Mouse (Mus musculus) neutrophil, adult 5-6 weeks (primary cell): ENCODE measurements around the gene Gnat1. TPM values are rescaled to one million over a fixed set of nuclear protein-coding genes. Genes with fewer than 3 reads are reported as not detected.

Experiments used
- ATAC-seq: fragments of 151-379, 151-347 bp; 2 replicates; pipeline ENCODE4 v1.8.0; 2017; ENCODE audit warnings: mild to moderate bottlenecking, moderate TSS enrichment; ENCODE audit not compliant: insufficient number of reproducible peaks, poor library complexity, low FRiP score, severe bottlenecking; ENCODE audit errors: extremely low read depth
- total RNA-seq: library from RNA; stranded (forward); fragments of 200-1000 nt; gene quantifications from 2 replicates; pipeline ENCODE4 v1.2.3, GENCODE M21; 2017

Gnat1 gene
- total RNA-seq, 1 experiment from 2014 or later, result not detected

DNA sequence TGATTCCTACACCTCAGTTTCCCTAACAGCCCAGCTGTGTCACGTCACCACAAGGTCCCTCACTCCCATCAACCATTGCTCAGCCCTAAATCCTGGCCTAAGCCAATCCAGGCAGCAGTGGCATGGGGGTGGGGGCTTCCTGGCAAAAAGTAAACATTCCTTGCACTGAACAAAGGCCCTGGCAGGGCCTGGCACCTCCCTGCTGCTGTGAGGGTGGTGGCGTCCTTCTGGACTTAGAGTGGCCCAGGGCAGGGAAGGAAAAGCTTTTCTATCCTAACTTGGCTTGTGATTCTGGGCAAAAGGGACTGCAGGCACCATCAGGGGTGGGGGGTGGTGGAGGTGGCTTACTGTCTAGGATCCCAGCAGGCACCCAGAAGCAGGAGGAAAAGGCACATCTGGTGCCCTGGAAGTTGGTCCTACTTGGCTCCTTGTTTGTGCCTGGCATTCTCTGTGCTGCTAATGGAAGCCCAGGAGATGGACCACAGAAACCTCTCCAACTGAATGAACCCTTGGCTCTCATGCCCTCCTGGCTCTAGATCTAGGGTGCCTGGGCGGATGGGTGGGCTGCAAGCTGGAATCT is 23.2 kb upstream of the Gnat1 start:
- ATAC-seq, result no peak

DNA sequence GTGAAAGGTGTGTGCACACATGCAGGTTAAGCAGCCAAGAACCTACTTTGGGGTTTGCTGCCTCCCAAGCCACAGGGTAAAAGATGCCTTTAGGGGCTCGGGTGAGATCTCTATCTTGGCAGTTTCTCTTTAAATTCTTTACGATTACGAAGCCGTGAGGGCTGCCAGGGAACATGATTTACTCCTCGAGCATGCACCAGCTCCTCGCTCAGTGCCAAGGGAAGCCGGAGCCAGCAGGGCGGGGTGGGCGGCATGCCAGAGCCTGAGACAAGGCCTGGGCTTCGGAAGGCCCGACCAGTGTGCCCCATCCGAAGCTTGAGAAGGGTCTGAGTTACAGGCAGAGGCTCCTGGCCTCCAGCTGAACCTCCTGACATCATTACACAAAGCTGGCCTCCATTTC is 22.1 kb upstream of the Gnat1 start:
- no peak for ATAC-seq

DNA sequence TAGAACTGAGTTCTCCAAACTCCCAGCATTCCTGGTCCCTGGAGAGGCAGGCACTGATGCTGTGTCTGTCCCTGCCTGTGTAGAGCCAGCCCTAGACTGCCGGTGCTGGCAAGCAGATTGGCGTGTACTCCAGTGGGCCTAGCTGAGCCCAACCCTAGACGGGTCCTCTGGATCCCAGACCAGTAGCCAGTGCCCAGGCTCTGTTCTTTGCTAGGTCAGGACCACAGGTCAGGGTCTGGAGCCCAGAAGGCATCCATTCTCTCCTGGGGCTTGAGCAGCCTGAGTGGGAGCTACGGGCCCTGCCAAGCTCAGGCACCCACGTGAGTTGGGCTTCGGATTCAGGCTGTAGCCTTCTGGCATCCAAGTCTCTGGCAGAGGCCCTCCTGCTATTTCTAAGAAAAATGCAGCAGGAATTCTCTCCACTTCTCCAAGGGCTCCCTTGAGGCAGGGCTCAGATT is 20.6 kb upstream of the Gnat1 start:
- no peak for ATAC-seq

DNA sequence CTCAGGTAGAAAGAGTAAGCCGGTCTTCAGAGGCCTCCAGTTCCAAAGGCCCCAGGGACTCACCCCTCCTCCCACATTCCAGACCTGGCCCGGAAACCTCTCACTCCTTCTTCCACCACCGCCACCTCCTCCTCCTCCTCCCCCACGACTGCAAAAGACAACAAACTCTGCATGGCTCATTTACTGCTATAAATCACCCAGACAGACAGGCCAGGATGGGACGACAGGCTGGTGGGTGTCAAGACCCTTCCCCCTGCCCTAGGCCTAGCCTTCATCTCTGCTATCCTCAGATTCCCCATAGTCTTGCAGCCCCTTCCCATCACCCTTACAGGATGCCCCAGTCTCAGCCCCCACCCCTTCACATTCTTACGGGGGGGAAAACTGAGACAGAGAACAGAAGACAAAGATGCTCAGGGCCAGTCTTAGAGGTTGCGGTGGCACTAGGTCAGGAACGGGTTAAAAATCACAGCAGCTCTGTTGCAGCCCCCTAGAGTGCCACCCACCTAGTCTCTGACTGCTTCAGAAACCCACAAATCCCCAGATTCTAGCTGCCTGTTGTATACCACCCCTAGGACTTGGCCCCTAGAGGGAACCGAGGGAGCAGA is 20.0 kb upstream of the Gnat1 start:
- ATAC-seq, result no peak

DNA sequence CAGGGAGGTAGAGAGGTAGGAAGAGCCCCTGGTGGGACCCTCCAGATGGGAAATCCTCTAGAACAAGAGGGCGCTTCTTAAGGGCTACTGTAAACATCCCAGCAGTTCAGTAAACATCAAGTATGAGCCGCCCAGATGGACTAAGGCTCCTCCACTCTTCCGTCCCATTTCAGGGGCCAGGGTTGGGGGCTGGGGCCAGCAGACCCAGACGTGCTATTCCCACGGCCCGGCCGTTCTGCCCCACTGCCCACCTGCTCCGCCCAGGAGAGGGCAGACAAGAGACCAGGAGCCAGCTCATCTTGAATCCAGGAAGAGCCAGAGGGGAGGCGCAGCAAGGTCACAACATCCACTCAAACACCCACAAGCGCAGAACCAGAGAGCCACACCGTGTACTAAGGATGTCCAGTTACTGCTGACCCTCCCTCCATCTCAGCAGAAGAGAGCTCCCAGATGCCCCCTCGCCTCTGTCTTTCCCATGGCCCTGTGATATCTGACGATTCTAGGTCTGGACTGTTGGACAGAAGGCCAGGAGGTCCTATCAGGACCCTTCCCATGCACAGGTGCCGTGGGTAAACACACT is 19.2 kb upstream of the Gnat1 start:
- ATAC-seq, result no peak

DNA sequence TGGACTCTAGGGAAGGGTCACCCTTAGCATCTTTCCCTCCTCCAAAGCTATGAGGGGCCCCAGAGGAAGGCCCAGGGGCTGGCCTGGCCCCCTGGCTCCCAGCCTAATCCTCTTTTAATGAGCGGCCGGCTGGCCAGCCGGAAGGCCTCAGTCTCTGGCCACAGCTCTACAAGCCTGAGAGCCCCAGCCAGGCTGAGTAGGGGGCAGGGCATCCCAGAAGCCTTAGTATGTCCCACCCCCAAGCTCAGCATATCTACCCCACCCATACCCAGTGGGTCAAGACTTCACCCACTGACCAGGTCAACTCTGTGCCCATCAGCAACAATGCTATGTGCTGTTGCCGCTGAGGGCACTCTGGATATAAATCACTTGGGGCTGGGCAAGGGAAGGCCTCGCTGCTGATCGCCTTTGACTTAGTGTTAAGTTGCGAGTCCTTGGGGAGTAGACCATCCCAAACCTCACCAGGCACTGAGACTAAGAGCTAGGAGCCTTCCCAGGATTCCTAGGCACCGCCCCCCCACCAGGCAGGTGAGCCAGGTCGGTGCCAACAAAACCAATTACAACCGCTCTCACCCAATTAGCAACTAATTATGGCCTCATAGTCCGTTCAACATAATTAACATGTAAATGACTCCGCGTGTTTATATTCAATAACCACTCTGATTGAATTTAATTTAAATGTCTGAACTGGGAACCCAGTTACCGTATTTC is 18.5 kb upstream of the Gnat1 start:
- ATAC-seq, result no peak

DNA sequence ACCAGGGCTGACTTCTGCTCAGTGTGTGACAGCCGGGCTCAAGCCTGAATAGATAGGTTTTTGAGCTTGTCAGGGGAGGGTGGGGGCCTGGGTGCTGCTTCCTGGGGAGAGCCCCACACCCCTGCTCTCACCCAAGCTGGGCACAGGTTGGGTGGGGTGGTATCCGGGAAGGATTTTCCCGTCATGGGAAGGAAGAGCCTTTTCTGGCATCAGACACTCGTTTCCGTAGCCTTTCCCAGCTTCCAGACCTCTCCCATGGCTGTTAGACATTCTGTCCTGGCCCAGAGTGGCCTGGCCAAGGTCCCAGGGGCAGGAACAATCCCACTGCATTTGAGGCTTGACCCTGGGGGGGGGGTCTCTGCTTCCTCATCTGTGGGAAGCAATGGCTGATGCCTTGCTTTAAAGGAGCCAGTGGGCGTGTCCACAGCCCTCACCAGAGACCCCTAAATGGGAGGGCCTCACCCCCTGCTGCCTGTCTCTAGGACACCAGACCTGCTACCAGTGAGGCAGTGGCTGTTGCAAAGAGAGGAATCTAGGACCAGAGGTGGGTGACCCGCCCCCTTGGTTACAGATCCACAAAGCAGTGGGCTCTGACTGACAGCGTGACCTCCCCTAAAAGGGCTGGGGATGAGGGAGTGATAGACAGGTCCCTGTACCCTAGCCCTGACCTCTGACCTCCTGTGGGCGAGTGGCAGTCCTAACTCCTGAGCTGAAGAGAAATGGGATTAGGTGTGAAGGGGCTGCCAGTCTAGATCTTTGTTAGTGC is 17.5 kb upstream of the Gnat1 start:
- ATAC-seq, result no peak

DNA sequence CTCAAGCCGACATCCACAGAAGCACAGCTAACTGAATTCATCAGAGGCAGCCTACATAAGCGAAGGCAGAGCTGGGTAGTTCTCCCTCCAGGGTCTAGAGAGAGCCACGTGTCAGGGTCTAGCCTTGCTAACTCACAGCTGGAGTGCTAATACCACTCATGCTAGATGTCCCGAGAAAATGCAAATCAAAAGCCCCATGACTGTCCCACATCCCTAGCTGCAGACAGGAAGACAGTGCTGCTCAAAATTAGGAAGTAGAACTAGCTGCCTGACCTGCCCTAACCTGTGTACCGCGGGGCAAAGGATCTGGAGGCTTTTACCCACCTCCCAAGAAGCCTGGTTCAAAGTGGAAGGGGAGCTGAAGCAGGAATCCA is 16.6 kb upstream of the Gnat1 start:
- ATAC-seq, result no peak

DNA sequence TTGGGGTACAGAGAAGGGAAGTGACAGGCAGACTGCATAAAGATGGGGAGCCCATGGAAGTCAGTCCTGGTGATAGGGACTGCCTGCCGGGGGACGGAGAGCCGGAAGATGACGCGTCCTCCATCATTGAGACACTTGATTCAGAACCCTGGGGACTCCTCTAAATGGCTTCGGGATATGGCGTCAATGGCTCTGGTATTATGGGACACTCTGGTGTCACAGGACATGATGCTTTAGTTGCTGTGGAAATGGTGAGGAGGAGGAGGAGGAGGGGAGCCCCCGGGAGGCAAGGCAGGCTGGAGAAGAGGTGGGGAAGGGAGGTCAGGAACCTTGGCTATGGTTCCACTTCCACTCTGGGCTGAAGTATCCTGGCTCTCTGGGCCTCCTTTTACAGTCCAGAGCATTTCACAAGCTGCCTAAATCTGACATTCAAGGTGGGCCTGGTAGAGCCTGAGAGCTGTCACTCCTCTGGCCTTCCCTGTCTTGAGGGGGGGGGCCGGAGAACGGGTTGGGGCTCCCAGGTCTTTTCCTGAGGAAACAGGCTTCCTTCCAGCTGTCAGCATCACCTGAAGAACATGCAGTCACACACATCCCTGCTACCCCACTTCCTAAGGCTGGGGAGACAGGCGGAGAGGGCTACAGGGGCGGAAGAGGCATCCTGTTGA is 16.1 kb upstream of the Gnat1 start:
- no peak for ATAC-seq

DNA sequence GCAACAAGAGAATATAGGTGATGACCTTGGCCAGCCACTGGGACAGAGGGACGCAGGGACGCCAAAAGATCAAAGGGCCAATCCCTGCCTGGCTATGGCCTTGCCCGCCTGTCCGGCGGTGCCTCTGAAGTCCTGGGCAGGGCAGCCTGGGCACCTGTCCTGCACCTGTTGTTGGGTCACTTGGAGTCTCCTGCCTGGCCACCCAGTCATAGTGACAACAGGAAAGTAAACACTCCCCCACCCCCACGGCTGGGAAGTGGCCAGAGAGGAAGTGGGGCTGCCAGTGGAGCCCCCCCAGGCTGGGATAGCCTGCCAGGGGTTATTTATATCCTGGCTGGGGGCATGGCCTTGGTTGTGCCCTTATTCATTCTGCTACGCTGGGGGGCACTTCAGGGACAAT is 15.1 kb upstream of the Gnat1 start:
- ATAC-seq, result no peak

DNA sequence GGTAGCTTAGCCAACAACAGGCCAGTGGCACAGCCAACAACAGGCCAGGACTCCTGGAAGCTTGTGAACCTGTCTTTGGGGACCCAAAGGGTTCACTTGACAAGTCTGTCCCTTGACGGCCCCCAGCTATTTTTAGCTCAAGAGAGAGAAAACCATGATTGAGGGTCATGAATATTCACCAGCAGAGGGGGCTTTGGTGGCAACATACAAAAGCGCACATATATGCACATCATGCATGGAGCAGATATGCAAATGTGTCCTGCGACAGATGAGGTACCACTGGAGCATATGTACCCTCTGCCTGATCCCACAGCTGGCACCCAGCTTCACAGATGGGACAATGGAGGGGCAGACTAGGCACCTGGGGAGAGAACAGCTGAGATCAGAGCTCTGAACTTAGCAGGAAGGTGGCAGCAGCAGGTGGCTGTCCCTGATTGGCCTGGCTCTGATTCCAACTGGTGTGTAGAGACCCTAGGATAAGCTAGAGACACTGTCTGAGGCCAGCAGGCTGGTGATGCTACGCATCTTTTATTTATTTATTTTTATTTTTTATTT is 14.0 kb upstream of the Gnat1 start:
- no peak for ATAC-seq

DNA sequence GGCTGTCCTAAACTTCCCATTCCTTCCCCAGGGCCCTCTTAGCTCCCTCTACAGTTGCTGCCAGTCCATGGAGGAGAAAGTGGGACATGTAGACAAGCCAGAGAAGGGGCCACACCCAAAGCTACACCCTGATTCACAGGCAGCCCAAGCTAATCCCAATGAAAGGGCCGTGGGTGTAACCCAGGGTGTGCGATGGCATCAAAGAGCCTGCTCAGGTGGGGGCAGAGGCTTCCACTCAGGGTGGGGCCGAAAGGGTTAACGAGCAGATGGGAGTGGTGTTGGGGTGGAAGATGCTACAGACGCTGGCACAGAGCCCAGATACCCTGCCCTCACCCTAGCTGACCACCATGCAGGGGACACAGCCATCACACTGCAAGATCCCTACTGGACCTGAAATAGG is 13.3 kb upstream of the Gnat1 start:
- ATAC-seq, result no peak

DNA sequence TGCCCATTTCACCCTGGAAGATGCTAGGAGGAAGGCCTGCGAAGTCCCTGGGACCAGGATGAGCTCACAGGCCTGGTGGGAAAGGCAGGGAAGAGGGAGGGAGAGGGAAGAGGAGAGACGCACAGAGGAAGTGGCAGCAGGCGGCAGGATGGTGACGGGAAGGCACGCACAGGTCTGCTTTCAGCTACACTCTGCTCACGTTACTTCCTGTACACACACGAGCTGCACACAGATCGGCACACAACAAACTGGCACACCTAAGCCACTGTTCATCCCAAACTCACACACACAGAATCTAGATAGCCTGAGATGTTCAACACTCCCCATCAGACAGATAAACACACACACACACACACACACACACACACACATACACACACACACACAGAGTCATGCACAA is 10.9 kb upstream of the Gnat1 start:
- ATAC-seq, result no peak

DNA sequence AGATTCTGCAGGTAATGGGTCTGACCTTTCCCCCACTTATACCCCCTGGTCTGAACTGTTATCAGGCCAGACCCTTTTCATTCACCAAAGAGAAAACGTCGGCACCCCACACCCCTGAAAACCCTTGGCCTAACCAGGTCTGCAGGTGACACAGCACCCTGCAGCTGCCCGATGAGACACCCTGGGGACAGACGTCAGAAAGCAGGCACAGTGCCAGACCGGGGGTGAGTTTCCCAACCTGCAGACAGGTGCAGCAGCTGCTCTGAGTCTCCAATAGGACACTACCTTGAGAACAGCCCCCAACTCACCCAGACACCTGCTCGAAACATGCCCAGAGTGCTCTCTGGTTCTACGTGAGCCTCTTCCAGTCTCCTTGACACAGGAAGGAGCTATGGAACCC is 9.4 kb upstream of the Gnat1 start:
- no peak for ATAC-seq

DNA sequence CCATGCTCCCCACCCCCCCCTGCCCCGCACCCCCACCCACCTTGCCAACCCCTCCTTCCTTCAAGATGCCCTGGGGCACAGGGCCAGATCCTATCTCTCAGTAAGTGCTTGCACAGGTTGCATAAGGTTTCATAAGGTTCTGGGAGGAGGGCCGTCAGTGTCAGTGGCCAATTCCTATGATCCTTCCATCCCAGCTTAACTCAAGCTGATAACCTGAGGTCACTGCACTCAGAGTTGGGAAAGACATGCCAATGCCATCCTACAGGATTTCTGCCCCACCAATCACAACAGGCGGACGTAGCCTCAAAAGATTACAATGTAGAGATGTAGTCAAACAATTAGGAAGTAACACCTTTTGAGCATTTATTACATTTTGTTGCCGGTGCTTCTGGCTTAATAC is 8.9 kb upstream of the Gnat1 start:
- ATAC-seq, result no peak

DNA sequence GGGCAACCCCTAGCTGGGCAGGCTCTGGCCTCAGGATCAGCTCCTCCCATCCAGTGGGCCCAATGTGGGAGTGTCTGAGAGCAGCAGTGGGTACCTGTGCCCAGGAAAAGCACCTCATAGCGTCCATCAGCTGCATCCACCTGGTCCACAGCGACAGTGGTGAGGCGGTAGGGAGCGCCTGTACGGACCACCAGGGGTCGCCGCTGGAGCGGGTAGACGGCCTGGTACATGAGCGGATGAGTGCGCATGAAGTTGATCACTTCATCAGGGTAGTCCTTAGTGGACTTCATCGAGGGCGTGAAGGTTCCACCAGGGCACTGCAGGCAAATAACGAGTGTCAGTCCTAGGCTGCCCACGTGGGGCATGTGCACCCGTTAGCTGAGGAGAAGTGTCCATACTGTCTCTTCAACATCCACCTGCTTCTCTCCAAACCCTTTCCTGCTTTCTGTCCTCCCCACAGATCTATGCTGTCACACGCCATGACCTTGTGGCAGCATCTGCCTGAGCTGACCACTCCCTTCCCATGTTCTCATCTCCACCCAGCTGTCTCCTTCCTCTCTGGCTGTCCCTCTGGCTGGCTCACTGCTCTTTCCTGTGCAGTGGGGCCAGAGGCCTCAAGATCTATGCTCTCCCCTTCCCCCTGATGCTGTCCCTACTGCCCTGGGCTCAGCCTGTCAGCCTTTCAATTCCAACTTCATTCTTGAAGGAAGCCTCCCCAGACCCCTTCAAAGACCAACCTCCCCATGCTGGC is 5.9 kb upstream of the Gnat1 start:
- no peak for ATAC-seq

DNA sequence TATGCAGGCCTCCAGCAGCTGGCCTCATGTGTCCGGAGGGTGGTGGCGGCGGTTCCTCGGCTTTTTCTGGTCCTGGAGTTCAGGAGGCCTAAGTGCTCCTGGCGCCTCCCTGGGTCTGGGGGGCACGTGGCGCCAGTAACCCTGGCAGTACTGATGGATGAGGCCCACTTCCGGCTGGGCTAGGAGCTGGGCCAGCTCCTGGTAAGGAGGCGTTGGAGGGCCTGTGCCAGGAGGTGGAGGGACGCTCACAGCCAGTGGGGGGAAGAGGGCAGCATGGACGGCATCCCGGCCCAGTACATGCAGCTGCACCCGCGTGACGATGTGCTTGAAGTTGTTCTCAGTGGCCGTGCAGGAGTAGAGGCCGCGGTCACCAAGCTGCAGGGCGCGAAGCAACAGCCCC is 2.9 kb upstream of the Gnat1 start:
- no peak for ATAC-seq

DNA sequence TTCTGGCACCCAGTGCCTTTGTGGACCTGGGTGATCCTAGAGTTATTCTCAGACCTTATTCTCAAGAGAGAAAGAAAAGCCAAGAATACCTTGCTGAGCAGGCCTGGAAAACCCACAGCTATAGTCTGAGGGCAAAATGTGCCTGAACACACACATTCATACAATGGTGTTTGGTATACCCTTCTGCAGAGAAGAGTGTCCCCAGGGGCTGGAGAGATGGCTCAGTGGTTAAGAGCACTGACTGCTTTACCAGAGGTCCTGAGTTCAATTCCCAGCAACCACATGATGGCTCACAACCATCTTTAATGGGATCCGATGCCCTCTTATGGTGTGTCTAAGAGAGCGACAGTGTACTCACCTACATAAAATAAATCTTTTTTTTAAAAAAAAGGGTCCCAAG is 651 bp downstream of the Gnat1 start:
- ATAC-seq, result no peak
